Mouse (Mus musculus): ENCODE data around the gene Il4i1.

Gene Il4i1

DNA sequence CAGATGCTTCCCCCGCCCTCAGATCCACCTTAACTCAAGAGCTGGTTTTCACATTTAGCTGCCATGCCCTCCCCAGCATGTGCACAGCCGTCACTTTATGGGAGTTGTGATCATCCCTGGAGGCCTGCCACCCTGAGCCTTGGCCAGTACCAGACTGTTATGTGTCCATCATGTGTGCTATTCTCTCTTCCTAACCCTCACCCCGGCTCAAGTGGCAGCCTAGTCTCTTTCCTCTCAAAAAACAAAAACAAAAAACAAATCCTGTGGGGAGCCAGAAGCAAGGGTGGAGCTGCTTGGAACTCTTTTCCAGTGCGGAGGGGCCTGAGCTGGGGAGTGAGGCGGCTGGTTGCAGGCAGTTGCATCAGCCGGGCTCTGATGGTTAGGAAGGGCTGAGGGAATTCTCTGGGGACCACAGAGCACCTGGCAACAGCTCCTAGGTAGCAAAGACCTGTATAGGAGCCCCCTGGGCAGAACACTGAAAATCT, 2.6 kb downstream of the Il4i1 start:
- peak; percentile 64 for DNase-seq (ENCODE audit: low read depth, low spot score)

DNA sequence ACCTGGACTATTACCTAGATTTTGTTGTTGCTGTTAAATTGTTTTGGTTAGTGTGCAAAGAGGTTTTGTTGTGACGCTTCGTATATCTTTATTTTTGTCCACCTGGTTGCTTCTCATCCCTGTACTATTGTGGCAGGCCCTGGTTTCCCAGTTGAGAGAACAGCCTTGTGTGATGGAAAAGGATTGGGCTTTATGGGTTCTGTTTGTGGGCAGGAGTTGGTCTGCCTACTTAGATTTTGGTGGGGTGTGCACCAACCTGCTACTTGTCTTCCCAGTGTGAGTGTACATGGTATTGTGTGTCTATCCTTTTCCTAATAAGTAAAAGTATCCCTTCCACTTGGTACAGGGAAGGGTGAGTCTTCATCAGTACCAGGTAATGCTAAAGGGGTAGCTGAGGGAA, 3.2 kb downstream of the Il4i1 start:
- no peak for DNase-seq (ENCODE audit: low read depth, low spot score)

DNA sequence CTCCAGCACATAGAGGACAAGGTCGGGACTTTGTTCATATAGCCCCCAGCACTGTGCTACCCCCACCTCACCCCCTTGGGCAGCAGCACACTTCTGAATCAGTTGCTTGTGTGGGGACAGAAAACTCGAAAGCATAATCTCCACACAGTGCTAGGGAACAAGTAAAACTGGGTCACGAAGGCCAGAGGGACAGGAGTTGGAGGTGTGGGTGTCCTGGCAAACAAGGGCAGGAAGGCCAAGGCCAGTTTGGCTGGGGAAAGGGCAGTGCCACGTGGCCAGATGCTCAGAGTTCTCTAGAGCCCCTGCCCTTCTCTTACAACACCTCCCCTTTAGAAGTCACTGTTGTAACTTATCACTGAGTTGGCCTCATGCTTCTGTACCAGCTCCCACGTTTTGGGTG, 3.7 kb downstream of the Il4i1 start:
- no peak for DNase-seq (ENCODE audit: low read depth, low spot score)

DNA sequence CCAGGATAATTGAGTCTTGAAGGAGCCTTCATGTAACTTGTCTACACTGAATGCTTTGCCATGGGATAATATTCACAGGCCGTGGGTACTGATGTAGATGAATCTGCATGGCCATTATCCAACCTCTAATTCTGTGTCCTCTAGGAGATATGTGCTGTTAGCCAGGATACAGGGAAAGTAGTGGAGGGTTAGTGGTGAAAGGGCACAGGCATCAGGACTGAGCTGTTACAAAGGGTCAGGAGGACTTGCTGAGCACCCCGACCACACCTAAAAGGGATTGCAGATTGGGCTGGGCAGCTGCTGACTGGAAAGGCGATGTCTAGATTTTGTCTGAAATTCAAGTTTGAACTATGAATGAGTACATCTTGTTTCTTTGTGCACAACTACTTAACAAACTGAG, 4.3 kb downstream of the Il4i1 start:
- no peak for DNase-seq (ENCODE audit: low read depth, low spot score)

DNA sequence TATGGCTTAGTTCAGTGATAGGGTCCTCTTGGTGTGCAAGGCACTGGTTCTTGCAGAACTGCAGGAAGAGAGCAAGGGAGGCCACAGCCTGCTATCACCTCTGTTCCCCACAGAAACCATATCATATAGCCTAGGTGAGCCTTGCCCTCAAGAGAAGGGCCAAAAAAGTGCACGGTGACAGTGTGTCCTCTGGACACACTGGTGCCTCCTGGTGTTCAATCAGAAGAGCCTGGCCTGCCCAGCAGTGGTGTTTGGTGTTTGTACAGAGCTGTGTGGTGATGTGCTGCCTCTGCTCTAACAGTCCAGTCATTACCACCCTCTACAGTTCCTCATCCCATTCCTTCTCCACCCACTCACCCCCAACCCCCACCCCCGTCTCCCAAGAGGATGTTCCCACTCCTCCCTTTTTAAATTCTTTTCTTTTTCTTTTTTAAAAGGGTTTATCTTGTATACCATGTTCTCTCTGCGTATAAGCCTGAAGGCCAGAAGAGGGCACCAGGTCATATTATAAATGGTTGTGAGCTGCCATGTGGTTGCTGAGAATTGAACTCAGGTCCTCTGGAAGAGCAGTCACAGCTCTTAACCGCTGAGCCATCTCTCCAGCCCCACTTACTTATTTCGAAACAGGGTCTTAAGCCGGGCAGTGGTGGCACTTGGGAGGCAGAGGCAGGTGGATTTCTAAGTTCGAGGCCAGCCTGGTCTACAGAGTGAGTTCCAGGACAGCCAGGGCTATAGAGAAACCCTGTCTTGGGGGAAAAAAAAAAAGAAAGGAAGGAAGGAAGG, 5.7 kb downstream of the Il4i1 start:
- no peak for DNase-seq (ENCODE audit: low read depth, low spot score)

DNA sequence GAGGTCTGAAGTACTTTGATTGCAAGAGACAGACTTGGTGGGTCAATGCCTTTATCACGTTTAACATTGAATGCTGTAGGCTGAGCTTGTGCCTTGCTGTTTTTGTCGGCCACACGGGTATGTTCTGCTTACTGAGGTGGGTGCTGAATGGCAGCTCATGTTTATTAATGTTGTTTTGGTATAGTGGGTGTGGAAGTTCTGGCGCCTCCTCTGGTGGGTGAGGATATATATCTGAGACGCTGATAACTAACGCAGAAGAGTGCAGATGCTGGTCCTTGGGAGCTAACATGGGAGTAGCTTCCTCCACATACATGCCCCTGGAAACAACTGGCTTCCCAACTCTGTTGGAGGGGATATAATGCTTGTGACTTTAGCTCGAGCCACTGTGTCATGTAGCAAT, 7.2 kb downstream of the Il4i1 start:
- no peak for DNase-seq (ENCODE audit: low read depth, low spot score)

DNA sequence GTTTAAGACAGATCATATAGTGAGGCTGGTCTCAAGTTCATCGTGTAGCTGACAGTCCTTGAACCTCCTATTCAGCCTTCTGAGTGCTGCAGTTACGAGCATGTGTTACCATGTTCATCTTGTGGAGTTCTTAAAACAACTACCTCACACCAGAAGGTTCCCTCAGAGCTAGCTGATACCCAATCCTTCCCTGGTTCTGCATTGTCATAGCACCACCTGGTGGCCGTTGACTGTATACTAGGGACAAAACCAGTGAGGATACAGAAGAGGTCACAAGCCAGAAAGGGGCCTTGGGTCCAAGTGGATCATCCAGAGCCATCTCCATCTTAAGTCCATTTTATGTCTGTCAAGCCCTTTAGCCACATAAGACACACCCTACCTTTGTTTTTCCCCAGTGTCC, 8.7 kb downstream of the Il4i1 start:
- peak; percentile 84 for DNase-seq (ENCODE audit: low read depth, low spot score)

DNA sequence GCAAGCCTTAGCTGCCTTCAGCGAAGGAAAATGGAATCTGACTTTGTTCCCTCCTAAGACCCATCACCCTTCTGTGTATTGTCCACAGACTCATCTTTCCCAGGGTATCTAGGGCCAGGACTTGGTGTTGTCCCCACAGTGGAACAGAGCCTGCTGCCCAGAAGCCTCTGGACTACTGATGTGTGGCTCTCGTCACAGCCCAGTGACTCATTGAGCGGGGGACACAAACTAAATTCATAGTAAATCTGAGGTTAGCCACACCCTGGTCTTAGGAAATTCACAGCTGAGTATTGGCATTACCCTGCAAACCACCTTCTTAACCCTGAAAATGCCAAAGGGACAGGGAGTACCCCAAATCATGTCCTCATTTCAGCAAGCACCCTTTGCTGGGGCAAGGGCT, 10.6 kb downstream of the Il4i1 start:
- no peak for DNase-seq (ENCODE audit: low read depth, low spot score)

DNA sequence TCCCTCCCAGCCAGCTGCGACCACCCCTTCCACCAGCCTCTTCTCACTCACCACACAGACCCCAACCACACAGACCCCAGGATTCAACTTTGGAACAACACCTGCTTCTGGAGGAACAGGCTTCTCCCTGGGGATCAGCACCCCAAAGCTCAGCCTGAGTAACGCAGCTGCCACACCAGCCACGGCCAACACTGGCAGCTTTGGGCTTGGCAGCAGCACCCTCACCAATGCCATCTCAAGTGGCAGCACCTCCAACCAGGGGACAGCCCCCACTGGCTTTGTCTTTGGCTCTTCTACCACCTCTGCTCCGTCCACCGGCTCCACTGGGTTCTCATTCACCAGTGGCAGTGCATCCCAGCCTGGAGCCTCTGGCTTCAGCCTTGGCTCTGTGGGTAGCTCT, 12.5 kb downstream of the Il4i1 start:
- DNase-seq (ENCODE audit: low read depth, low spot score), result no peak

DNA sequence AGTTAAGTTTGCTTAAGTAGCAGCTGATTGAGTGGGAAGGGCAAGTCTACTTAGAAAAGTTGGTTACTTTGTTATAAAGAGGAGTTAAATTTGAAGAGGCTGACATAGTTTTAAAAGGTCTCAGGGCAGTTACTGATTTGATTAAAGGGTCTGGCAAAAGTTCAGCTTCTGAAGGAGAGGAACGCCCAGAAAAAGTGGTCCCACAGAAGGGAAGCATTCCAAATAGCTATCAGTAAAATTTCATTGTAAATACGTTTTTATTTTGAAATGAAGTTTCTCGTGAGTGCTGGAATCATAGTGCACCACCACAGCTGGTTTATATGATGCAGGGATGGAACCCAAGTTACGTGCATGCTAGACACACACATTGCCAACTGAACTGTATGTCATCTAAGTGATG, 16.6 kb downstream of the Il4i1 start:
- no peak for DNase-seq (ENCODE audit: low read depth, low spot score)

DNA sequence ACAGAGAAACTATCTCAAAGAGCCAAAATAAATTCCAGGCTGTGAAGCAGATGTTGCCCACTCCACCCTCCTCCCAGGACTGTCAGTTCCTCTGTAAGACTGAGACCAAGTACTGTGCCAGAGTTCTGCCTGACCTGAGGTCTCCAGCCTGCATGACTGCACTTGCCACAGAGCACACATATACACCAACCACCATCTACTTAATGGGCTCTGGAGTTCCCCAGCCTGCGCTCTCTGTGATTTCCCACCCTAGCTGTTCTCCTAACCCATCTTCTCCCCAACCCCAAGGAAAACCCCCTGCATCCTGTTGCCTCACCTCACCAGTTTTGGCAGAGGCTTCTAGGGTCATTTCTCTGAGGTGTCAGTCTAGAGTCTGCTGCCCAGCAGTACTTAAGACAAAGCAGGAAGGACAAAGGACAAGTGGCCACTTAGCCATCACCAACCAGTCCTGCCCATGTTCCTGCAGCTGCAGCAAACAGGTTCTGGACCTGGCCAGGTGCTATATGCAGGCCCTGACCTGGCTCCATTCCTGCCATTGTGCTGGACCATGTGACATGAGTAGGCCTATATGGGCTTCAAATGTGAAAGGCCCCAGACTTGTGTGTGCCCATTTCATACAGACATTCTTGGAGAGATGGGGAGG, 19.3 kb downstream of the Il4i1 start:
- DNase-seq (ENCODE audit: low read depth, low spot score), result no peak

DNA sequence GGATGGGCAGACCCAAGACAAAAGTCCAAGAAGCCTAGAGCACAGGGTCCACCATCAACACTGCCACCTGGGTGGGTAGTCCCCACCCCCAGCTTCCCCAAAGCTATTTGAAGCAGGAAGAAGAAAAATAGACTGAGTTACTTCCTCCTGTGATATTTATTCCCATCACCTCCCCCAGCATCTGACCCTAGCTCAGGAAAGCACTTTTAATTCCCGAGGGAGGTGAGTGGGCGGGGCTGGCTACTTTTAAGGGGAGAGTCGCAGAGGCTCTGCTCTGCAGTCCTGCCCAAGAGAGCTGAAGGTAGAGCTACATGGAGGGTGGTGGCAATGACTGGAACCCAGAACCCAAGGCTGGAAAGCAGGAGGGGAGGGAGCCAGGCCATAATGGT, 19.8 kb downstream of the Il4i1 start:
- no peak for DNase-seq (ENCODE audit: low read depth, low spot score)

DNA sequence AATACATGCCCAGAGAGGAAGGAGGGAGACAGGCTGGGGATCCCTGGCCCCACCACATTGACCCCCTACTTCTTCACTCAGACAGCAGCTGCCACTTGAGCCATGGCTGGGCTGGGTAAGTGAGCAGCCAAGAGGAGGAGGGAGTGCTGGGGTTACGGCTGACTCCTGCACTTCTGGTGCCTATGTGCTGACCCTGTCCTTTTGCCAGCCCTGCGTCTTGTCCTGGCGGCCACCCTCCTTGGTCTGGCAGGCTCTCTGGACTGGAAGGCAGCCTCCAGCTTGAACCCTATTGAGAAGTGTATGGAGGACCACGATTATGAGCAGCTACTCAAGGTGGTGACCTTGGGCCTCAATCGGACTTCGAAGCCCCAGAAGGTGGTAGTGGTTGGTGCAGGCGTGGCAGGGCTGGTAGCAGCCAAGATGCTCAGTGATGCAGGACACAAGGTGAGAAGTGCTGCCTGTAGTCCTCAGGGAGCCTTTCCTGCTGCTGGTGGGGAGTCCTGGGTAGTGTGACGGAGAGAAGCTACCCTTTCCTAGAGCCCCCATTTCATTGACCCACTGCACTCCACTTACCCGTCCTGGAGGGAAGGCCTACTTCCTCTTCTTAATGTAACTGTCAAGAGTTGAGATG, 20.4 kb downstream of the Il4i1 start:
- DNase-seq (ENCODE audit: low read depth, low spot score), result no peak

DNA sequence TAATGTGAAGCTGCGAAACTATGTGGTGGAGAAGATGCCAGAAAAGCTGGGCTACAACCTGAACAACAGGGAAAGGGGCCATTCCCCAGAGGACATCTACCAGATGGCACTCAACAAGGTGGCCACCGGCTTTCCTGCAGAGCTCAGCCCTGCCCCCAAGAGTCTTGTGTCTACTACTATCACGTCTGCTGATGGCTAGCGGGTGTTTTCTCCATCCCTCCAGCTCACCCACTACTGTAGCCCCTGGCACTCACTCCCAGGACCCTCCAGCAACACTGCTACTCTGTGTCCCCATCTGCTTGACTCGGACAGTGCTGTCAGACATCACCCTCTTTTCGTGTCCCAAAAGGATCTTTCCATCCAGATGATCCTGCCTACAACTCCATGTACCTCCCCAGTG, 21.9 kb downstream of the Il4i1 start:
- DNase-seq (ENCODE audit: low read depth, low spot score), result no peak

DNA sequence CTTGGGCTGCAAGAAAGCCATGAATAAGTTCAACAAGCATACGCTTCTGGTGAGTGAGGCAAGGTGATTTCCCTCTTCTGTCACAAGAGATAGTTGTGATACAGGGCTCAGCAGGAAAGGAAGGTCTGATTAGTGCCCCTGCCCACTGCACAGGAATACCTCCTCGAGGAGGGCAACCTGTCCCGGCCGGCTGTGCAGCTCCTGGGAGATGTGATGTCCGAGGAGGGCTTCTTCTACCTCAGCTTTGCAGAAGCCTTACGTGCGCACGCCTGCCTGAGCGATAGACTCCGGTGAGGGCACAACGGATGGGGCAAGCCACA, 22.9 kb downstream of the Il4i1 start:
- no peak for DNase-seq (ENCODE audit: low read depth, low spot score)

DNA sequence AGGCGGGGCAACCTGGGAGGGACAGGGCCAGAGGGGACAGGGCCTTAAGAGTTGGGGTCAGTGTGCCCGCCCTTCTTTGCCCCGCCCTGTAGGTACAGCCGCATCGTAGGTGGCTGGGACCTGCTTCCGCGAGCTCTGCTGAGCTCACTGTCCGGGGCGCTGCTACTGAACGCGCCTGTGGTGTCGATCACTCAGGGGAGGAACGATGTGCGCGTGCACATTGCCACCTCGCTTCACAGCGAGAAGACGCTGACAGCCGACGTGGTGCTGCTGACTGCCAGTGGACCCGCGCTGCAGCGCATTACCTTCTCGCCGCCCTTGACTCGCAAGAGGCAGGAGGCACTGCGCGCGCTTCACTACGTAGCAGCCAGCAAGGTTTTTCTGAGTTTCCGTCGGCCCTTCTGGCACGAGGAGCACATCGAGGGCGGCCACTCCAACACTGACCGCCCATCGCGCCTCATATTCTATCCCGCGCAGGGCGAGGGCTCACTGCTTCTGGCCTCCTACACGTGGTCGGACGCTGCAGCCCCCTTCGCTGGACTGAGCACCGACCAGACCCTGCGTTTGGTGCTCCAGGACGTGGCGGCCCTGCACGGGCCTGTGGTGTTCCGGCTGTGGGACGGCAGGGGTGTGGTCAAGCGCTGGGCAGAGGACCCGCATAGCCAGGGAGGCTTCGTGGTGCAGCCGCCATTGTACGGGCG, 23.5 kb downstream of the Il4i1 start:
- DNase-seq (ENCODE audit: low read depth, low spot score), result peak; percentile 69

DNA sequence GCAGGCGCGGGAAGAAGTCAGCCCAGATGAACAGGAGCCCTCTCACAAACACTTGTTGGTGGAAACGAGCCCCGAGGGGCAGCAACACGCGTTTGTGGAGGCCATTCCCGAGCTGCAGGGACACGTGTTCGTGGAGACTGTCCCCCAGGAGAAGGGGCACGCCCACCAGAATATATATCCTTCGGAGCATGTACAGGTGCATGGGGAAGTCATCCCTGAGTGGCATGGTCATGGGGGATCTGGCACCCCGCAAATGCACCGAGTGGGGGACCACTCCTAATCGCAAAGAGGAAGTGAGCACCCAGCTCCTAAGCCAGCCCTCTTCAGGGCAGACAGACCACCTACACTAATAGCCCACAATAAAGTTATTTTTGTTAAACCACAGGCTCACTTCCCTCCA, 24.2 kb downstream of the Il4i1 start:
- DNase-seq (ENCODE audit: low read depth, low spot score), result no peak

DNA sequence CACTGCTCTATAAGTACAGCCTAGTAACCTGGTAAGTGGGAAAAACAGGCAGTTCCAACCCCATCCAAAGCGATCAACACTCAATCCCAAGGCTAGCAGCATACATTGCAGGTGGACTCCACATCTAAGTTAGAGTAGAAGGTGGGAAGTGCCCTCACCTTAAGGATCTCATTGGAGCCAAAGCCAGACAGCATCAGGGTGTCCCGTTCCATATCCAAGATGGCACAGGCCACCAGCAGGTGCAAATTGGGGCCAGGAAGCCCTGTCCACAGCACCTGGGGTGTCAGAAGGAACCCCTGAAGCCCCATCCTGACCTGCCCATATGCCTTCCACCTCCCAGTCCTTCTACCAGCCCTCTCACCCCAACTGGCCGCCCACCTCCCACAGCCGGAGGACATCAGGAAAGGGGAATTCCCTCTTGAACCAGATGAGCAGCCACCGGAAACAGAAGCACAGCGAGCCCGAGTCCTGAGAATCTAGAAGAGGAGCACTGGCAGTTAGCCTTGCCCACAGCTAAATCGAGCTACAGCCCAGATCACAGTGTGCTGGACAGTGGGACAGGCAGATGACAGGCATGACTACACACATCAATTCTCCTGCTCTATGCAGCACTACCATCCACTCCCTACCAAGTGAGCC, 25.8 kb downstream of the Il4i1 start:
- no peak for DNase-seq (ENCODE audit: low read depth, low spot score)

DNA sequence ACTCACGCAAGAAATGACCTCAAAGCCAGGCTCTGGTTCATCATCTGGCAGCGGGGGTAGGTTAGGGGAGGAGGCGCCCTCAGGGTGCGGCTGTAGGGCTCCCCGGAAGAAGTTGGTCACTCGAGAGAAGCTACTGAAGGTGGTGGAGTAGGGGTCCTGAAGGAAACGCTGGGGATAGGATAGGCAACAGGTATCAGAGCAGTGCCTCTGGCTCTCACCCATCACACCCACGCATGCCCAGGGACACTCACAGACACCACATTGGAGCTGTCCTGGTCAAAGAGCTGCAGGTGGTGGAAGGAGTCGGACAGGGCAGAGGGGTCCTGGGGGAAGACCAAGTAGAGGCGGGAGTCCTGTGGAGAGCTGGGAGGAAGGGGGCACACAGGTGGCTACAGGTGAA, 28.8 kb downstream of the Il4i1 start:
- DNase-seq (ENCODE audit: low read depth, low spot score), result no peak

DNA sequence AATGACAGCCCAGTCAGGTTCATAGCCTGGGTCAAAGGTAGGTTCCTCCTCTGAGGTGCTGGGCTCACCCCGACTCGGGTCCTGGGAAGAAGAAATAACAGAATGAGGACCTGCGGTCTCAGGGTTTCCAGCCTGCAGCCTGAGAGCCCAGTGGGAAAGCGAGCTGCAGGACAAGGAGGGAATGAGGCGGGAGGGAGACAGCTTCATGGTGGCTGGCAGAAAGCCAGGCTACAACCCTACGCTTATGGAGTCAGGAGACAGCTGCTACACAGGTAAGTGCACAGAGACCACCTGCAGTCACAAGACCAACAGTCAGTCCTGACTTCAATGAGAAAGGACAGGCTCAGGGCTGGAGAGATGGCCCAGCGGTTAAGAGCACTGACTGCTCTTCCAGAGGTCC, 30.6 kb downstream of the Il4i1 start:
- DNase-seq (ENCODE audit: low read depth, low spot score), result no peak

DNA sequence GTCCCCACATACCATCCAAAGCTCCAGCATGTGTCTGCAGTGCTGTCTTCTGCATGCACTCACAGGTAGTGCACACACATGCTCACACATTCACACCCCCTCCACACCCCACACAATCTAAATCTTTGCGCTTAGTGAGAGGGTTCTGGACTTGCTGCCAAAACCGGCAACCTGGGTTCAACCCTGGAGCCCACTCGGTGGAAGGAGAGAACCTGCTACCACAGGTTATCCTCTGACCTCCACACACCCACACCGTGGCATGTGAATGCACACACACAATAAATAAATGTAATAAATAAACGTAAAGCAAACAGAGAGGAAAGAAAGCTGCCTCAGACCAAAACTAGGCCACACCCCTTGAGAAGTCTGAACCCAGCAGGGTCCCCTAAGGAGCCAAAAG, 31.6 kb downstream of the Il4i1 start:
- no peak for DNase-seq (ENCODE audit: low read depth, low spot score)

Measured in ZHBTc4 (cell line).